27 mouse cellular contexts compared by ENCODE assay signal in the genomic region with DNA sequence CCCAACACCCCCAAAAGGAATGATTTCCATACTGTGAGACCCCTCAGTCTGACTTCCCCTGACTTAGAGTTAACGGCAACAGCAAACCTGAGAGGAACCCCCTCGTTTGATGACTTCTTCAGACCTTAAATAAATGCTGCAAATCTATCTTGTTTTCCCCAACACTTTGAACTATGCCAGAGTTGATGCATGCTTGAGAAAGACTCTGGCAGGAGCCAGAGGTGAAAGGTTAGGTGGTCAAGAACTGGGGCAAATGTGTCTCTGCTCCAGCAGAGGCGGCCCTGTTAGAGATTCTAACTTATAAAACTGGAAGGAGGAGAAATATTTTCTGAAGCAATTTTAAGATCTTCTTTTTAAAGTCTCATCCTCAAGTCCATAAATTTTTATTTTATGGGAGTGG. TPM values are rescaled to one million over a fixed set of nuclear protein-coding genes. Genes with fewer than 3 reads are reported as not detected.
A peak's percentile ranks its signal among the peaks of the same experiment; 100 is the strongest.
DNase-seq lines count a peak whose midpoint lies in the region; ATAC-seq and TF ChIP-seq lines count a peak whose summit lies in the region.
"Had no signal": no experiment of that assay in that cellular context is flagged by ENCODE, and none has a peak within 500 bp of the region (broad histone marks: within the 10 kb centered on the region; RNA-seq: fewer than 3 reads in every experiment).

No protein-coding gene starts in this region.

- DNase-seq in adrenal gland, postnatal 14 days, result peak; percentile 12
- DNase-seq in adrenal gland, adult (ENCODE audit: inconsistent age in 2 of 2, low spot score in 1 of 2), result no peak
- DNase-seq in liver, adult 2 months (ENCODE audit: extremely low read depth, low read depth, low spot score), result peak; percentile 67
- peak; percentile 5 for DNase-seq in skeletal muscle tissue, adult 2 months (ENCODE audit: low read depth, low spot score)
- DNase-seq in lung, postnatal 36 days, result no peak
- DNase-seq in hindbrain, embryonic 11.5 days (ENCODE audit: low spot score), result no peak
- DNase-seq: adrenal gland, adult 8-10 months; cerebellum, adult 11-12 months; cerebellum, adult 8-10 months; cerebellum, adult 9-11 months; cerebellum, postnatal 14 days; cerebellum, postnatal 36 days; embryo, embryonic 11 days had no signal

- ATAC-seq in liver, embryonic 12.5 days, result no peak
- ATAC-seq in hindbrain, embryonic 11.5 days (ENCODE audit: low FRiP score), result no peak
- ATAC-seq: activated CD4-positive, CD25-positive, alpha-beta regulatory T cell, adult 4 months; forebrain, embryonic 14.5 days; forebrain, embryonic 16.5 days; Patski had no signal

- no peaks in the 10 kb centered on the region for H3K27me3 ChIP-seq in liver, adult 2 months (ENCODE audit: control insufficient read depth, insufficient read depth, low read length)
- no peaks in the 10 kb centered on the region for H3K27me3 ChIP-seq in liver, embryonic 12.5 days (replicated peaks)
- H3K27me3 ChIP-seq in hindbrain, embryonic 11.5 days (ENCODE audit: control insufficient read depth, insufficient read depth, low read length), result no peaks in the 10 kb centered on the region
- H3K27me3 ChIP-seq: embryonic facial prominence, embryonic 13.5 days; embryonic facial prominence, embryonic 15.5 days; forebrain, embryonic 12.5 days had no signal

- H3K36me3 ChIP-seq in liver, adult 2 months (ENCODE audit: control insufficient read depth, insufficient read depth, low read length), result no peaks in the 10 kb centered on the region
- H3K36me3 ChIP-seq in liver, embryonic 12.5 days, result no peaks in the 10 kb centered on the region
- H3K36me3 ChIP-seq in hindbrain, embryonic 11.5 days (ENCODE audit: control insufficient read depth, insufficient read depth, low read length), result no peaks in the 10 kb centered on the region
- H3K36me3 ChIP-seq: embryonic facial prominence, embryonic 13.5 days; embryonic facial prominence, embryonic 15.5 days; forebrain, embryonic 10.5 days; forebrain, embryonic 12.5 days had no signal

- no peak for TF ChIP-seq CTCF in liver, adult 2 months (IDR thresholded peaks at IDR 0.05; ENCODE audit: low read depth, low read length)

- H3K79me2 ChIP-seq in liver, adult 2 months (ENCODE audit: control insufficient read depth, insufficient read depth, low read length), result no peaks in the 10 kb centered on the region

- no peak overlapping the region for H3K9ac ChIP-seq in liver, adult 2 months (ENCODE audit: low read depth, low read length)
- no peak overlapping the region for H3K9ac ChIP-seq in liver, embryonic 12.5 days
- H3K9ac ChIP-seq in hindbrain, embryonic 11.5 days (ENCODE audit: low read depth, low read length), result no peak overlapping the region
- H3K9ac ChIP-seq: embryonic facial prominence, embryonic 13.5 days; embryonic facial prominence, embryonic 15.5 days; forebrain, embryonic 12.5 days had no signal

- no peak overlapping the region for H3K4me2 ChIP-seq in liver, embryonic 12.5 days
- H3K4me2 ChIP-seq in hindbrain, embryonic 11.5 days (replicated peaks; ENCODE audit: low read depth, low read length), result no peak overlapping the region
- H3K4me2 ChIP-seq: embryonic facial prominence, embryonic 13.5 days; embryonic facial prominence, embryonic 15.5 days; forebrain, embryonic 12.5 days had no signal

- no peak overlapping the region for H3K4me3 ChIP-seq in liver, adult 2 months (ENCODE audit: insufficient read depth, low read depth, low read length)
- H3K4me3 ChIP-seq in liver, embryonic 12.5 days, result no peak overlapping the region
- H3K4me3 ChIP-seq in brown adipose tissue, adult 24 weeks (ENCODE audit: insufficient read depth, low read depth, low read length), result no peak overlapping the region
- no peak overlapping the region for H3K4me3 ChIP-seq in hindbrain, embryonic 11.5 days (ENCODE audit: low read depth, low read length)
- H3K4me3 ChIP-seq: embryonic facial prominence, embryonic 13.5 days; embryonic facial prominence, embryonic 15.5 days; erythroblast, embryonic 14.5 days; forebrain, embryonic 10.5 days; forebrain, embryonic 12.5 days had no signal

- no peak for TF ChIP-seq POLR2A in liver, adult 2 months (IDR thresholded peaks at IDR 0.05; ENCODE audit: extremely low read depth, insufficient read depth, low read length)

- no peaks in the 10 kb centered on the region for H3K9me3 ChIP-seq in liver, embryonic 12.5 days (replicated peaks)
- H3K9me3 ChIP-seq in hindbrain, embryonic 11.5 days (ENCODE audit: control insufficient read depth, low read length), result no peaks in the 10 kb centered on the region
- H3K9me3 ChIP-seq: embryonic facial prominence, embryonic 13.5 days; embryonic facial prominence, embryonic 15.5 days; forebrain, embryonic 10.5 days; forebrain, embryonic 12.5 days had no signal

- no peak overlapping the region for H3K27ac ChIP-seq in liver, adult 2 months (replicated peaks; ENCODE audit: insufficient read depth, low read depth, low read length)
- no peak overlapping the region for H3K27ac ChIP-seq in liver, embryonic 12.5 days
- H3K27ac ChIP-seq in brown adipose tissue, adult 24 weeks (replicated peaks; ENCODE audit: low read depth, low read length), result peak overlapping the region; percentile 97
- no peak overlapping the region for H3K27ac ChIP-seq in hindbrain, embryonic 11.5 days (ENCODE audit: low read depth, low read length)
- H3K27ac ChIP-seq: embryonic facial prominence, embryonic 13.5 days; embryonic facial prominence, embryonic 15.5 days; forebrain, embryonic 10.5 days; forebrain, embryonic 12.5 days had no signal

- peaks cover 4% of the 10 kb centered on the region for H3K4me1 ChIP-seq in liver, adult 2 months (ENCODE audit: control insufficient read depth, insufficient read depth, low read length)
- H3K4me1 ChIP-seq in liver, embryonic 12.5 days, result no peaks in the 10 kb centered on the region
- 0 out of 2 replicates have a peak, but pooled peaks cover 4% of the 10 kb centered on the region for H3K4me1 ChIP-seq in brown adipose tissue, adult 24 weeks (ENCODE audit: control insufficient read depth, insufficient read depth, insufficient read length, low read length)
- H3K4me1 ChIP-seq in hindbrain, embryonic 11.5 days (replicated peaks; ENCODE audit: control insufficient read depth, insufficient read depth, low read length), result no peaks in the 10 kb centered on the region
- H3K4me1 ChIP-seq: embryonic facial prominence, embryonic 13.5 days; embryonic facial prominence, embryonic 15.5 days; forebrain, embryonic 12.5 days had no signal

- WGBS in liver, adult 2 months, result 43% methylated on average over 3 of the region's 3 CpGs
- WGBS in liver, embryonic 12.5 days (ENCODE audit: insufficient replicate concordance), result 66% methylated on average over 3 of the region's 3 CpGs
- 88% methylated on average over 3 of the region's 3 CpGs for WGBS in hindbrain, embryonic 11.5 days

RNA-seq across cellular contexts. Expression of a gene that starts 26.3 kb away (rescaled TPM):
- total RNA-seq in adrenal gland, postnatal 14 days (2021), result 77.9 and 82.2 TPM in 2 replicates
- 221 and 394 TPM in 2 replicates for total RNA-seq in liver, adult 2 months (2014; rRNA removed)
- polyA plus RNA-seq in liver, adult 2 months (2012; rRNA removed), result 233 and 293 TPM in 2 replicates
- 12.3 and 14.6 TPM in 2 replicates for polyA plus RNA-seq in liver, embryonic 12.5 days (2016; fragmentation: Nextera tagmentation; extraction: Ambion mirVana)
- polyA plus RNA-seq in brown adipose tissue, adult 24 weeks (2012; ENCODE audit: insufficient read depth, insufficient read length, missing spikeins), result 415 and 430 TPM in 2 replicates
- polyA plus RNA-seq in hindbrain, embryonic 11.5 days (2014; fragmentation: Nextera tagmentation; extraction: Ambion mirVana), result 9.1 and 12.1 TPM in 2 replicates
- total RNA-seq: MEL had no signal
- polyA plus RNA-seq: C2C12 had no signal

RNA-seq across cellular contexts. Expression of a gene that starts 45.7 kb away (rescaled TPM):
- total RNA-seq in adrenal gland, postnatal 14 days (2021), result 16.6 and 19.6 TPM in 2 replicates
- 0.07 TPM in 1 of 2 replicates, not detected in the other for total RNA-seq in liver, adult 2 months (2014; rRNA removed)
- polyA plus RNA-seq in liver, adult 2 months (2012; rRNA removed), result not detected in 2 replicates
- polyA plus RNA-seq in liver, embryonic 12.5 days (2016; fragmentation: Nextera tagmentation; extraction: Ambion mirVana), result 0.14 and 0.33 TPM in 2 replicates
- 10.2 and 11.1 TPM in 2 replicates for polyA plus RNA-seq in brown adipose tissue, adult 24 weeks (2012; ENCODE audit: insufficient read depth, insufficient read length, missing spikeins)
- 11.1 and 12.2 TPM in 2 replicates for polyA plus RNA-seq in hindbrain, embryonic 11.5 days (2014; fragmentation: Nextera tagmentation; extraction: Ambion mirVana)
- total RNA-seq: common myeloid progenitor, adult 5-6 weeks; MEL had no signal
- polyA plus RNA-seq: C2C12; erythroblast, embryonic 14.5 days had no signal

Comparison
In these comparisons a context has a peak if more than half of its experiments do, and no peak if none do; other contexts are left out.
1. DNase-seq: peak in adrenal gland, postnatal 14 days (single experiment), liver, adult 2 months (single experiment) and skeletal muscle tissue, adult 2 months (single experiment); none in adrenal gland, adult (0 of 2), lung, postnatal 36 days (single experiment) and hindbrain, embryonic 11.5 days (single experiment).
2. RNA of a gene that starts 26.3 kb away (polyA plus RNA-seq): 415 to 430 TPM in brown adipose tissue, adult 24 weeks and 233 to 293 TPM in liver, adult 2 months; 12.3 to 14.6 TPM in liver, embryonic 12.5 days and 9.1 to 12.1 TPM in hindbrain, embryonic 11.5 days; every median in the first group is over 10 times any median in the second.